Mouse (Mus musculus): ENCODE measurements around the gene Kcnmb4. TPM values are rescaled to one million over a fixed set of nuclear protein-coding genes. Genes with fewer than 3 reads are reported as not detected.

The Kcnmb4 gene
- total RNA-seq (2021) (under 1 TPM; 0.18 to 0.41 TPM), polyA plus RNA-seq (2012; rRNA removed) (0.82 and 1.4 TPM in 2 replicates)
- long read RNA-seq = 0 reads

GRCm38 (mm10) chr10:116473759-116474549 is at the start of gene Kcnmb4:
Gene Kcnmb4, minus strand, starts transcription at chr10:116473878.
- H3K4me3 ChIP-seq = peak within 1 kb of the TSS; percentile 52
- H3K79me2 ChIP-seq (replicated peaks; ENCODE audit: control insufficient read depth, insufficient read depth, low read length) = no peaks in the 10 kb centered on the region
- 1% methylated on average over 67 of the region's 92 CpGs for WGBS
- H3K9ac ChIP-seq (ENCODE audit: low read depth, low read length) = peak within 1 kb of the TSS; percentile 14
- TF ChIP-seq POLR2A (IDR thresholded peaks at IDR 0.05; ENCODE audit: insufficient read depth, low read depth, low read length) = no peak
- H3K4me1 ChIP-seq (ENCODE audit: control insufficient read depth, insufficient read depth, low read length) = no peaks in the 10 kb centered on the region
- DNase-seq = peak; percentile 28 to 49
- H3K27me3 ChIP-seq (ENCODE audit: control insufficient read depth, insufficient read depth, low read length) = peaks cover 5% of the 10 kb centered on the region
- no peaks in the 10 kb centered on the region for H3K36me3 ChIP-seq (ENCODE audit: control insufficient read depth, insufficient read depth, low read length)
- intact Hi-C loops (cut with DNase I) = loop anchor here (5.0 kb wide), 1 partner anchor 142 kb away; no protein-coding TSS in a partner anchor
- H3K27ac ChIP-seq = no peak within 1 kb of the TSS

- intact Hi-C loops (cut with DNase I) = no loop called here
- TF ChIP-seq EP300 (IDR thresholded peaks at IDR 0.05; ENCODE audit: insufficient read depth, low read depth, low read length) = no peak
- TF ChIP-seq POLR2A (IDR thresholded peaks at IDR 0.05; ENCODE audit: insufficient read depth, low read depth, low read length) = no peak
- no peak for TF ChIP-seq CTCF (IDR thresholded peaks at IDR 0.05)
- no peaks in the 10 kb centered on the region for H3K4me1 ChIP-seq (ENCODE audit: control insufficient read depth, insufficient read depth, low read length)
- H3K36me3 ChIP-seq (ENCODE audit: control insufficient read depth, insufficient read depth, low read length) = no peaks in the 10 kb centered on the region
- DNase-seq = no peak
- no peaks in the 10 kb centered on the region for H3K27me3 ChIP-seq (ENCODE audit: control insufficient read depth, insufficient read depth, low read length)
- no peak overlapping the region for H3K4me3 ChIP-seq
- H3K9ac ChIP-seq (ENCODE audit: low read depth, low read length) = no peak overlapping the region
- H3K27ac ChIP-seq = no peak overlapping the region
- WGBS = 87% methylated on average over 1 of the region's 1 CpGs
- no peaks in the 10 kb centered on the region for H3K79me2 ChIP-seq (replicated peaks; ENCODE audit: control insufficient read depth, insufficient read depth, low read length)
Measured at GRCm38 (mm10) chr10:116519588-116519987, 45.9 kb upstream of the Kcnmb4 start.

- peaks cover 9% of the 10 kb centered on the region for H3K4me1 ChIP-seq (ENCODE audit: control insufficient read depth, insufficient read depth, low read length)
Measured at GRCm38 (mm10) chr10:116515590-116515989, 41.9 kb upstream of the Kcnmb4 start.

GRCm38 (mm10) chr10:116515158-116515557 is 41.5 kb upstream of the Kcnmb4 start:
- Histone ChIP-seq H3K27ac (no peak overlapping the region), H3K36me3 (ENCODE audit: control insufficient read depth, insufficient read depth, low read length) (peaks cover 8% of the 10 kb centered on the region), H3K4me3 (no peak overlapping the region), H3K9ac (ENCODE audit: low read depth, low read length) (no peak overlapping the region), H3K4me1 (ENCODE audit: control insufficient read depth, insufficient read depth, low read length) (peaks cover 9% of the 10 kb centered on the region), H3K79me2 (replicated peaks; ENCODE audit: control insufficient read depth, insufficient read depth, low read length) (no peaks in the 10 kb centered on the region; the same call in 1 of the 2 replicates), H3K27me3 (ENCODE audit: control insufficient read depth, insufficient read depth, low read length) (no peaks in the 10 kb centered on the region)
- WGBS = 94% methylated on average over 4 of the region's 4 CpGs
- intact Hi-C loops (cut with DNase I) = no loop called here
- DNase-seq = no peak
- no peak for TF ChIP-seq EP300 (IDR thresholded peaks at IDR 0.05; ENCODE audit: insufficient read depth, low read depth, low read length)
- no peak for TF ChIP-seq POLR2A (IDR thresholded peaks at IDR 0.05; ENCODE audit: insufficient read depth, low read depth, low read length)
- no peak for TF ChIP-seq CTCF (IDR thresholded peaks at IDR 0.05)

More at GRCm38 (mm10) chr10:116515590-116515989, 41.9 kb upstream of the Kcnmb4 start:
- intact Hi-C loops (cut with DNase I) = no loop called here
- Histone ChIP-seq H3K27me3 (ENCODE audit: control insufficient read depth, insufficient read depth, low read length) (no peaks in the 10 kb centered on the region), H3K9ac (ENCODE audit: low read depth, low read length) (no peak overlapping the region), H3K27ac (no peak overlapping the region), H3K79me2 (replicated peaks; ENCODE audit: control insufficient read depth, insufficient read depth, low read length) (no peaks in the 10 kb centered on the region; the same call in 1 of the 2 replicates), H3K36me3 (ENCODE audit: control insufficient read depth, insufficient read depth, low read length) (peaks cover 8% of the 10 kb centered on the region), H3K4me3 (no peak overlapping the region)
- 92% methylated on average over 6 of the region's 6 CpGs for WGBS
- TF ChIP-seq CTCF (IDR thresholded peaks at IDR 0.05) = no peak
- TF ChIP-seq EP300 (IDR thresholded peaks at IDR 0.05; ENCODE audit: insufficient read depth, low read depth, low read length) = no peak
- no peak for TF ChIP-seq POLR2A (IDR thresholded peaks at IDR 0.05; ENCODE audit: insufficient read depth, low read depth, low read length)
- no peak for DNase-seq

- WGBS = 45% methylated on average over 7 of the region's 7 CpGs
- no peak overlapping the region for H3K27ac ChIP-seq
- H3K79me2 ChIP-seq (replicated peaks; ENCODE audit: control insufficient read depth, insufficient read depth, low read length) = no peaks in the 10 kb centered on the region; the same call in 1 of the 2 replicates
- intact Hi-C loops (cut with DNase I) = loop anchor here (5.0 kb wide), 1 partner anchor 54 kb away; no protein-coding TSS in a partner anchor
- H3K4me1 ChIP-seq (ENCODE audit: control insufficient read depth, insufficient read depth, low read length) = peaks cover 9% of the 10 kb centered on the region
- no peak for DNase-seq
- no peak overlapping the region for H3K4me3 ChIP-seq
- H3K9ac ChIP-seq (ENCODE audit: low read depth, low read length) = no peak overlapping the region
- H3K36me3 ChIP-seq (ENCODE audit: control insufficient read depth, insufficient read depth, low read length) = peaks cover 8% of the 10 kb centered on the region
- no peaks in the 10 kb centered on the region for H3K27me3 ChIP-seq (ENCODE audit: control insufficient read depth, insufficient read depth, low read length)
- TF ChIP-seq CTCF (IDR thresholded peaks at IDR 0.05) (no peak), EP300 (IDR thresholded peaks at IDR 0.05; ENCODE audit: insufficient read depth, low read depth, low read length) (no peak), POLR2A (IDR thresholded peaks at IDR 0.05; ENCODE audit: insufficient read depth, low read depth, low read length) (no peak)
Measured at GRCm38 (mm10) chr10:116513254-116513635, 39.6 kb upstream of the Kcnmb4 start.
